Mouse (Mus musculus) cortical plate, adult 2 months (tissue): ENCODE measurements at regions not wholly inside any gene's neighbourhood (a gene's known extent, or its start where the extent isn't known, plus 50 kb on each side); places are given as distances from the start of the nearest gene placed in this dataset.

Source experiments
- CTCF ChIP-seq: fragments of 200-500 bp; IDR thresholded peaks from 2 replicates; pipeline ENCODE4 v1.5.1; 2011; ENCODE audit warnings: mild to moderate bottlenecking, control low read depth, low read length; ENCODE audit not compliant: insufficient read depth; ENCODE audit errors: extremely low read depth
- POLR2A ChIP-seq: fragments of 200-500 bp; IDR thresholded peaks from 2 replicates; pipeline ENCODE4 v1.6.1; 2011; ENCODE audit warnings: mild to moderate bottlenecking, low read length, control low read depth; ENCODE audit not compliant: insufficient read depth; ENCODE audit errors: extremely low read depth

GRCm38 (mm10) chr3:35340935-35341800 is 412.7 kb upstream of the Atp11b start:
- TF ChIP-seq POLR2A: no peak
- TF ChIP-seq CTCF: no peak
